Mouse (Mus musculus): ENCODE measurements at regions not wholly inside any gene's neighbourhood (a gene's known extent, or its start where the extent isn't known, plus 50 kb on each side); places are given as distances from the start of the nearest gene placed in this dataset.

GRCm38 (mm10) chr16:85743022-85743421 lies 59.9 kb downstream of the Adamts1 start:
- Histone ChIP-seq H3K9ac (replicated peaks) (no peak overlapping the region), H3K36me3 (no peaks in the 10 kb centered on the region), H3K27ac (replicated peaks) (no peak overlapping the region), H3K4me1 (peaks cover 4% of the 10 kb centered on the region; the same call in 1 of the 2 replicates), H3K27me3 (replicated peaks) (no peaks in the 10 kb centered on the region), H3K4me3 (replicated peaks) (no peak overlapping the region), H3K9me3 (replicated peaks) (no peaks in the 10 kb centered on the region), H3K4me2 (no peak overlapping the region)
- WGBS = 91% methylated on average over 1 of the region's 1 CpGs
- ATAC-seq (ENCODE audit: low FRiP score) = no peak

GRCm38 (mm10) chr16:85738606-85739195 lies 64.2 kb downstream of the Adamts1 start:
- Histone ChIP-seq H3K4me2 (no peak overlapping the region), H3K9ac (replicated peaks) (no peak overlapping the region)
- ATAC-seq (ENCODE audit: low FRiP score) = no peak

GRCm38 (mm10) chr16:85728026-85728425 lies 74.9 kb downstream of the Adamts1 start:
- Histone ChIP-seq H3K36me3 (no peaks in the 10 kb centered on the region), H3K9ac (replicated peaks) (no peak overlapping the region), H3K27me3 (replicated peaks) (no peaks in the 10 kb centered on the region), H3K4me3 (replicated peaks) (no peak overlapping the region), H3K27ac (replicated peaks) (no peak overlapping the region), H3K4me2 (no peak overlapping the region), H3K9me3 (replicated peaks) (no peaks in the 10 kb centered on the region), H3K4me1 (no peaks in the 10 kb centered on the region)
- ATAC-seq (ENCODE audit: low FRiP score) = no peak
- 89% methylated on average over 2 of the region's 2 CpGs for WGBS

More at GRCm38 (mm10) chr16:85738606-85739195, 64.2 kb downstream of the Adamts1 start:
- no peaks in the 10 kb centered on the region for H3K4me1 ChIP-seq
- no peaks in the 10 kb centered on the region for H3K36me3 ChIP-seq
- no peak overlapping the region for H3K27ac ChIP-seq (replicated peaks)
- H3K9me3 ChIP-seq (replicated peaks) = no peaks in the 10 kb centered on the region
- WGBS = 86% methylated on average over 2 of the region's 2 CpGs
- no peaks in the 10 kb centered on the region for H3K27me3 ChIP-seq (replicated peaks)
- H3K4me3 ChIP-seq (replicated peaks) = no peak overlapping the region

GRCm38 (mm10) chr16:85721968-85722367 lies 80.9 kb downstream of the Adamts1 start:
- Histone ChIP-seq H3K9ac (replicated peaks) (no peak overlapping the region), H3K36me3 (no peaks in the 10 kb centered on the region), H3K4me1 (no peaks in the 10 kb centered on the region), H3K9me3 (replicated peaks) (no peaks in the 10 kb centered on the region), H3K4me3 (replicated peaks) (no peak overlapping the region), H3K27me3 (replicated peaks) (no peaks in the 10 kb centered on the region), H3K4me2 (no peak overlapping the region), H3K27ac (replicated peaks) (no peak overlapping the region)
- ATAC-seq (ENCODE audit: low FRiP score) = no peak
- 59% methylated on average over 2 of the region's 2 CpGs for WGBS

- ATAC-seq (ENCODE audit: low FRiP score) = no peak
- no peaks in the 10 kb centered on the region for H3K4me1 ChIP-seq
- H3K4me3 ChIP-seq (replicated peaks) = no peak overlapping the region
- no peaks in the 10 kb centered on the region for H3K36me3 ChIP-seq
- WGBS = 95% methylated on average over 3 of the region's 3 CpGs
- no peaks in the 10 kb centered on the region for H3K27me3 ChIP-seq (replicated peaks)
- no peak overlapping the region for H3K9ac ChIP-seq (replicated peaks)
- no peaks in the 10 kb centered on the region for H3K9me3 ChIP-seq (replicated peaks)
- no peak overlapping the region for H3K4me2 ChIP-seq
- H3K27ac ChIP-seq (replicated peaks) = no peak overlapping the region
These were observed 90.6 kb downstream of the Adamts1 start for GRCm38 (mm10) chr16:85712291-85712690.

GRCm38 (mm10) chr16:85704254-85705020 lies 98.5 kb downstream of the Adamts1 start:
- Histone ChIP-seq H3K36me3 (no peaks in the 10 kb centered on the region), H3K27ac (replicated peaks) (no peak overlapping the region), H3K9me3 (replicated peaks) (no peaks in the 10 kb centered on the region), H3K27me3 (replicated peaks) (no peaks in the 10 kb centered on the region), H3K4me1 (no peaks in the 10 kb centered on the region), H3K9ac (replicated peaks) (no peak overlapping the region), H3K4me3 (replicated peaks) (no peak overlapping the region), H3K4me2 (no peak overlapping the region)
- 85% methylated on average over 9 of the region's 9 CpGs for WGBS
- no peak for ATAC-seq (ENCODE audit: low FRiP score)

- ATAC-seq (ENCODE audit: low FRiP score) = no peak
- no peaks in the 10 kb centered on the region for H3K4me1 ChIP-seq
- no peak overlapping the region for H3K4me2 ChIP-seq
- no peak overlapping the region for H3K27ac ChIP-seq (replicated peaks)
- H3K27me3 ChIP-seq (replicated peaks) = no peaks in the 10 kb centered on the region
- 87% methylated on average over 2 of the region's 2 CpGs for WGBS
- no peak overlapping the region for H3K9ac ChIP-seq (replicated peaks)
- no peak overlapping the region for H3K4me3 ChIP-seq (replicated peaks)
- H3K9me3 ChIP-seq (replicated peaks) = no peaks in the 10 kb centered on the region
- H3K36me3 ChIP-seq = no peaks in the 10 kb centered on the region
These were observed 99.9 kb downstream of the Adamts1 start for GRCm38 (mm10) chr16:85702889-85703480.

- 73% methylated on average over 4 of the region's 4 CpGs for WGBS
- Histone ChIP-seq H3K4me1 (no peaks in the 10 kb centered on the region), H3K4me2 (no peak overlapping the region), H3K4me3 (replicated peaks) (no peak overlapping the region), H3K36me3 (no peaks in the 10 kb centered on the region), H3K27me3 (replicated peaks) (no peaks in the 10 kb centered on the region), H3K27ac (replicated peaks) (no peak overlapping the region), H3K9ac (replicated peaks) (no peak overlapping the region), H3K9me3 (replicated peaks) (no peaks in the 10 kb centered on the region; the same call in 1 of the 2 replicates)
- ATAC-seq (ENCODE audit: low FRiP score) = no peak
These were observed 103.6 kb downstream of the Adamts1 start for GRCm38 (mm10) chr16:85699329-85699728.

- Histone ChIP-seq H3K27ac (replicated peaks) (no peak overlapping the region), H3K9me3 (replicated peaks) (no peaks in the 10 kb centered on the region), H3K4me1 (0 out of 2 replicates have a peak, but pooled peaks cover 2% of the 10 kb centered on the region), H3K27me3 (replicated peaks) (no peaks in the 10 kb centered on the region), H3K9ac (replicated peaks) (no peak overlapping the region), H3K4me2 (no peak overlapping the region), H3K4me3 (replicated peaks) (no peak overlapping the region), H3K36me3 (no peaks in the 10 kb centered on the region)
- no peak for ATAC-seq (ENCODE audit: low FRiP score)
- 76% methylated on average over 2 of the region's 2 CpGs for WGBS
These were observed 120.2 kb downstream of the Adamts1 start for GRCm38 (mm10) chr16:85682721-85683120.

- Histone ChIP-seq H3K4me2 (no peak overlapping the region), H3K4me1 (peaks cover 2% of the 10 kb centered on the region; the same call in 1 of the 2 replicates), H3K36me3 (no peaks in the 10 kb centered on the region), H3K27me3 (replicated peaks) (no peaks in the 10 kb centered on the region), H3K9me3 (replicated peaks) (no peaks in the 10 kb centered on the region), H3K27ac (replicated peaks) (no peak overlapping the region), H3K4me3 (replicated peaks) (no peak overlapping the region), H3K9ac (replicated peaks) (no peak overlapping the region)
- ATAC-seq (ENCODE audit: low FRiP score) = no peak
- WGBS = 39% methylated on average over 6 of the region's 6 CpGs
These were observed 122.6 kb downstream of the Adamts1 start for GRCm38 (mm10) chr16:85680351-85680750.

- ATAC-seq (ENCODE audit: low FRiP score) = no peak
- 57% methylated on average over 1 of the region's 1 CpGs for WGBS
- H3K4me2 ChIP-seq = no peak overlapping the region
- H3K27ac ChIP-seq (replicated peaks) = no peak overlapping the region
- H3K27me3 ChIP-seq (replicated peaks) = no peaks in the 10 kb centered on the region
- H3K4me3 ChIP-seq (replicated peaks) = no peak overlapping the region
- H3K9ac ChIP-seq (replicated peaks) = no peak overlapping the region
- no peaks in the 10 kb centered on the region for H3K36me3 ChIP-seq
- no peaks in the 10 kb centered on the region for H3K9me3 ChIP-seq (replicated peaks)
- H3K4me1 ChIP-seq = peaks cover 2% of the 10 kb centered on the region; the same call in 1 of the 2 replicates
These were observed 124.1 kb downstream of the Adamts1 start for GRCm38 (mm10) chr16:85678781-85679180.

- H3K27me3 ChIP-seq (replicated peaks) = no peaks in the 10 kb centered on the region
- H3K9me3 ChIP-seq (replicated peaks) = no peaks in the 10 kb centered on the region
- no peak overlapping the region for H3K9ac ChIP-seq (replicated peaks)
- H3K27ac ChIP-seq (replicated peaks) = no peak overlapping the region
- H3K4me1 ChIP-seq = peaks cover 2% of the 10 kb centered on the region; the same call in 1 of the 2 replicates
- H3K4me2 ChIP-seq = no peak overlapping the region
- no peak overlapping the region for H3K4me3 ChIP-seq (replicated peaks)
- H3K36me3 ChIP-seq = no peaks in the 10 kb centered on the region
- no peak for ATAC-seq (ENCODE audit: low FRiP score)
These were observed 124.7 kb downstream of the Adamts1 start for GRCm38 (mm10) chr16:85678228-85678627.

Measured in neural tube, embryonic 15.5 days (tissue).